8 mouse cellular contexts compared by ENCODE assay signal in genomic region chr1:38987080-38987864, GRCm38 (mm10). TPM values are rescaled to one million over a fixed set of nuclear protein-coding genes. Genes with fewer than 3 reads are reported as not detected.
DNase-seq lines count a peak whose midpoint lies in the region; ATAC-seq lines count a peak whose summit lies in the region.

No protein-coding gene starts in this region.

- DNase-seq in adipocyte (ENCODE audit: low spot score): peak; percentile 97
- peak; percentile 99 for DNase-seq in embryo, embryonic 10 days (ENCODE audit: low spot score)
- DNase-seq in gastrocnemius, postnatal 10 days: peak; percentile 94
- DNase-seq in induced T-regulatory cell, adult 2 months (ENCODE audit: low read depth): peak; percentile 96
- peak; percentile 91 to 96 for DNase-seq in left cerebral cortex, adult 9 months (ENCODE audit: low spot score in 2 of 2)
- peak; percentile 94 for DNase-seq in right cerebral cortex, postnatal 14 days
- peak; percentile 96 to 98 for DNase-seq in urinary bladder, postnatal 36 days (ENCODE audit: low spot score in 2 of 2)

- ATAC-seq in megakaryocyte progenitor cell, adult 5-6 weeks (replicated peaks; ENCODE audit: poor library complexity): peak; percentile 99

RNA-seq across cellular contexts. Expression of gene Pdcl3, which starts 1.9 kb away (rescaled TPM):
- total RNA-seq in gastrocnemius, postnatal 10 days (2021): 10 to 100 TPM; 88.6 to 89.5 TPM
- total RNA-seq in megakaryocyte progenitor cell, adult 5-6 weeks (2015): 67.0 and 76.1 TPM in 2 replicates
- 56.1 and 63.5 TPM in 2 replicates for total RNA-seq in megakaryocyte progenitor cell, adult 5-6 weeks (2017)

RNA-seq across cellular contexts. Expression of gene Nms, which starts 48.3 kb away (rescaled TPM):
- total RNA-seq in gastrocnemius, postnatal 10 days (2021): not detected
- total RNA-seq in megakaryocyte progenitor cell, adult 5-6 weeks (2015): not detected in 2 replicates
- not detected in 2 replicates for total RNA-seq in megakaryocyte progenitor cell, adult 5-6 weeks (2017)

Comparison
In these comparisons a context has a peak if more than half of its experiments do, and no peak if none do; other contexts are left out.
1. Peak in every context shown above with its lines: DNase-seq and ATAC-seq.